Mouse (Mus musculus) lung, postnatal 0 days (tissue): ENCODE measurements at regions not wholly inside any gene's neighbourhood (a gene's known extent, or its start where the extent isn't known, plus 50 kb on each side); places are given as distances from the start of the nearest gene placed in this dataset.

Experiments
- CTCF ChIP-seq: IDR thresholded peaks from 2 replicates; pipeline ENCODE4 v1.5.1; 2016; ENCODE audit warnings: antibody characterized with exemption, mild to moderate bottlenecking
- EP300 ChIP-seq: IDR thresholded peaks from 2 replicates; pipeline ENCODE4 v1.6.1; 2016; ENCODE audit warnings: antibody characterized with exemption, mild to moderate bottlenecking, control low read depth

DNA sequence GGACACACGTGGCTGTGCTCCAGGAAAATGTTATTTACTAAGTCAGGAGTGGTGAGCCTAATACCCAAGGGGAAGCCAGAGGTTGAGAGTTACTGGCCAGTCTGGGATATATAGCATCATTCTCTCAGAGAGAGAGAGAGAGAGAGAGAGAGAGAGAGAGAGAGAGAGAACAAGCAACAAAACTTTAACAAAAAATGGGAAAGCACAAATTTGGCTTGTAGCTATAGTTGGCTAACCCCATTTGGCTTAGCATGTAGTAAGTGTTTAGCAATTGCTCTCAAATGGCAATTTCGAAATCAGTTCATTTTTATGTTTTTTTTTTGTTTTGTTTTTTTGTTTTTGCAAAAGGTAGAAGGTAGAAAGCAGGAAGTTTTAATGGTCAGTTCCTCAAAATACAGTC lies 60.9 kb upstream of the Smg1 start:
- no peak for TF ChIP-seq CTCF
- TF ChIP-seq EP300 = no peak
